Mouse (Mus musculus) olfactory bulb, adult 2 months (tissue): ENCODE measurements at regions not wholly inside any gene's neighbourhood (a gene's known extent, or its start where the extent isn't known, plus 50 kb on each side); places are given as distances from the start of the nearest gene placed in this dataset.

ENCODE experiments used
- CTCF ChIP-seq: fragments of 200-500 bp; IDR thresholded peaks from 2 replicates; pipeline ENCODE4 v1.5.1; 2012; ENCODE audit warnings: low read depth, mild to moderate bottlenecking, low read length, moderate library complexity; ENCODE audit not compliant: insufficient read depth
- POLR2A ChIP-seq: fragments of 200-500 bp; IDR thresholded peaks from 2 replicates; pipeline ENCODE4 v1.6.1; 2012; ENCODE audit warnings: mild to moderate bottlenecking, low read depth, low read length, moderate library complexity; ENCODE audit not compliant: insufficient read depth

GRCm38 (mm10) chr6:93192980-93193379 lies 249.7 kb upstream of the Adamts9 start:
- no peak for TF ChIP-seq POLR2A
- no peak for TF ChIP-seq CTCF
